Mouse (Mus musculus): ENCODE data around the gene Gm1043.

Gm1043 gene

DNA sequence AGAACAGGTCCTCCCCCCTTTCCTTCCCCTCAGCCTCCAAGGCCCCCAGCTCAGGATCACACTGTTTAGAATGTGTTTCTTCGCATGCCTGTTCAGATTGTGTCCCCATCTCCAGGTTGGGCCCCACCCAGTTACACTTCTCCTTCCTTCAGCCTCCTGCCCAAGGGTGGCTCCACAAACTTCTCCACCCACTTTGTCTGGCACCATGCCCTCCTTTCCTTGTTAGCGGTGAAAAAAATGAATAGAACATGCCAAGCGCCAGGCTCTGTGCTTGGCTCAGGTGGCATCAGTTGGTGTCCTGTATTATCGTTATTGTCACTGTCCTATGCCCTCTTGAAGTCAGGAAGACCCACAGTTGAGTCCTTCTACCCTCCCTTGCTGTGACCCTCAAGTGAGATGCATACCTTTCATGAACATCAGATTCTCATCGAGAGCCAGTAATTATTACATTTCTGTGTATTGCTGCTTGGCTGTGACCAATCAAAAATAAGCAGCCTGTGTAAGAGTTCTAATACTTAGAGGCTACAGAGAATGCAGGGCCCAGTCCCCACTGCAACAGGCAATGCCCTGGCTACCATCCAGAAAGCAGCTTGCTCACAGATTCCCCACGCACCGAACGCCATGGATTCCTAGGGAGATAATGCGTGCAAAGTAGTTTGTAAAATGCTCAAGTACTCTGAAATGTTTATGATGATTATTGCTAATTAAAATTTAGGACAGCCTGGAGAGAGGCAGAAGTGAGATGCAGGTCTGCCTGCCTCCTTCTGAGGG, 128.0 kb downstream of the Gm1043 start:
- DNase-seq: no peak

DNA sequence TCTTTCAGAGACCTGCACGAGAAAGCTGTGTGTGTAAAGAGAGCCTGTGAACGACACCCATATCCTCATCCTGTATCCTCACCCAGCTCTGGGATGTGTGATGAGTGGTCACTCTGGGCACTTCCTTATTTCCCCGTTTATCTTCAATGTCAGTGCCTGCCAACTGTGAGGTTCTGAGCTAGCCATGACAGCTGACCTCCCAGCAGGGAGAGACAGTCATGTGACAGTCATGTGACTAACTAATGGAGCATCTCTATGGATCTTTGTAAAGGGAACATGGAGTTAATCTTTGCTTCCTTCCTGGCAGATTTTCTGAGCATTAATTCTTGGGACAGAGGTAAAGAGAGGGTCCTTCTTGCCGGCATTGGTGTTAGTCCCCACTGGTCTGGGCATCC, 128.5 kb downstream of the Gm1043 start:
- no peak for DNase-seq

DNA sequence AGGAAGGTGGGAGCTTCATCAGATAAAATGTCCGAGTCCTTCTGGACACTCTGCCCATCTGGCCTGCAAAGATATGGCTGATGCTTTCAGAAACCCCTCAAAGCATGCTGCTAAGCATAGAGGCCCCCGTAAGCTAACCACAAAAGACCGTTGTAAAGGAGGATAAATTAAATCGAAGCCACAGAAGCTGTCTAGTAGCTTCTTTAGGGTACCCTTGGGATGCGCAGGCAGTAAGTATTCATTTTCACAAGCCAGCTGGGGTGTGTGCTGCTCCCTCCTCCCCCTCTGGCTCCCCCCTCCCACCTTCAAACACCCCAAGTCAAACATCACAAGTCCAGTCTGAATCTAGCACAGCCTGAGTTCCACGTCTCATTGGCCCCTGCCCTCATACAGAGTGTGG, 129.4 kb downstream of the Gm1043 start:
- no peak for DNase-seq

DNA sequence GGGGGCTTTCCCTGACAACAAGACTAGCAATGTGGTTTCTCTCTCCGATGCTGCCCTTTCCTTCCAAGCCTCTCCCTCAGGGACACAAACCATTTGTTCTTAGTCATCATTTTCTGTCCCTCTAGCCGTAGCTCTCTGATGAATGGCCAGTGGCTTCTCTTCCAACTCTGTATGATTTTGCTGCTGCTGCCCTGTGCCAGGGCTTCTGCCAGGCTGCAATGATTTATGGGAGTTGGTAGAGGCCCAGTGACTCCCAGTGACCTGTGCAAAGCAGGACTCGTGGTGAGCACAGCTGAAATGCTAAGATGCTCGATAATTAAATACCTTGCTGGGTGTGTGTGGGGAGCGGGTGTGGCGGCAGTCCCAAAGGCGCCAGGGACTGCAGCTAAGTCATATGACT, 130.1 kb downstream of the Gm1043 start:
- DNase-seq: no peak

DNA sequence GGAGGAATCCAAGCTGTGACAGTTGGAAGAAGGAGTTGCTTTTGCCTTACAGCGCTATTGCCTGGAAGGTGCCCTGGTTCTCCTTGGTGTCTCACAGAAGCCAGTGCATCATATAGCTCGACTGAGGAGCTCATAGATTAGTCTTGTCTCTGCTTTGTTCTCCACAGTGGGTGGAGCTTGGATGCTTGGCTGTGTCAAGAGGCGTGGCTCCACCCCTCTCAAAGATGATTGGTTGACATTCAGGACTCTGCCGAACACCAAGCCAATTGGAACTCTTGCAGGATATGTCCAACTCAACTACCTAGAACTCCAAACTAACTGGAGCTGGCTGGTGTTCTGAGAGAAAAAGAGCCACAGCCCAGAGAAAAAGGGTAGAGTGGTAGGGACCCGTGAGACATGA, 134.4 kb downstream of the Gm1043 start:
- DNase-seq: no peak

DNA sequence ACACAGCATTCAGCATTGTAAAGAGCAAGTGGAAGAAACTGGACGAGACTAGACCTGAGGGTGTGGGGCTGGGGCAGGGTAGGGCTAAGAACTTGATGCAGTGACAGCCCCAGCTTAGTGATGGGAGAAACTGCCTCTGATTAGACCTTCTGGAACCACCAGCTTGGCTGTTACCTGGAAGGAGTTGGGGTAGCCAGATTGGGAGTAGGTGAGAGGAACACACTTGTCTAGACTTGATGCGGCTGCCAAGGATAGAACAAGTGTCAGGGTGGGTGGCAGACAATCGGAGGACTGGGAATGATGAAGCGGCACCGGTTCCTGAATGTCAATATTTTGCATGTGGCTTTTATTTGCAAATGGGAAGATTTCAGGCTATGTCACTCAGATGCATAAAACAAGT, 135.4 kb downstream of the Gm1043 start:
- no peak for DNase-seq

DNA sequence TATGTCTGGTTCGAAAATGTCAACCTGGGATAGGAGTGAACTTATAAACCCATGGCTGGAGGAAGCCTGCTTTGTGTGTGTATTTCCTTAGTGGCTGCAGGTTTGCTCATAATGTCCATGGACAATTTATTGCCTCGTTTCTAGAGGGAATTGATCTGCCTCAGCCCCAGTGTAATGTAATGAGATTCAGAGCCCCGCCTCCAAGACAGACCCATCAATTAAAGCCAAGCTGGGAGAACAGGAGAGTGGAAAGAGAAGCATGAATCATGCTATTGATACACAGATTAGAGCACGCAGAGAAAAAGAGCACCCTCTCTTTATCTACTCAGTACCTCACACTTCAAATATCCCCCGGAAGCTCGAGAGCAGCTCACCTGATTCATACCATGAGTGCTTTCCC, 136.4 kb downstream of the Gm1043 start:
- DNase-seq: no peak

DNA sequence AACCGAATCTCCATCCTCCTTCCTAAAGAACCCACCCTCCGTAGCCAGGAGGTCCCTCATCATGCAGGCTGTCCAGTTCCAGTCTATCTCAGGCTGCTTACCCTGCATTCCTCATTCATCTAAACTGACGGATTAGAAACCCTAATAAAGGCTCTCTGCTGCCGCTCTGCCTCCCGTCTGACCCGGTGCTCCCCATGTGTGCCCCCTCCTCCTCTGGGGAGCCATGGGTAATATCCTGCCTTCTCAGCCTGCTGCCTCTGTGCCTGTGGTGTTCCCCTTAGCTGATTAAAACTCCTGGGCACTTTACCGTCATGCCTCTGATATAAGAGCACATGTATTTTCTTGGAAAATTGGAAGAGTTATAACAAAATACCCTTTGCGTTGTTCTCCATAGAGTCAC, 137.1 kb downstream of the Gm1043 start:
- DNase-seq: no peak

DNA sequence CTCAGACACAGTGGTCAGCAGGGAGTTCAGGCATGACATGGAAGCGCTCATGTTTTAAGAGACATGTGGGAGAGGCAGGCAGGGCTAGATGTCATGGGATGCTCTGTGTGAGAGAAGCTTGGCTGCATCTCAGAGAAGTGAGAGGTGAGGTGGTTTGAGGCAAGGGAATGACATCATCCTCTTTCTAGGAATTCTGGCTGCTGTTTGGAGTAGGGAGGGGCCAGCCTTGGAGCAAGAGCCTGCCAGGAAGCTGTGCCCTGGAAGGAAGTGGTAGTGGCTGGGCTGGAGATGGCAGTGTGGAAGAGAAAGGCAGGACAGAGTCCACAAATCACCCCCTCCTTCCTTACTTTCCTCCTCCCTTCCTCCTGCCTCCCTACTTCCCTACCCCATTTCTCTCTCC, 140.5 kb downstream of the Gm1043 start:
- DNase-seq: no peak

DNA sequence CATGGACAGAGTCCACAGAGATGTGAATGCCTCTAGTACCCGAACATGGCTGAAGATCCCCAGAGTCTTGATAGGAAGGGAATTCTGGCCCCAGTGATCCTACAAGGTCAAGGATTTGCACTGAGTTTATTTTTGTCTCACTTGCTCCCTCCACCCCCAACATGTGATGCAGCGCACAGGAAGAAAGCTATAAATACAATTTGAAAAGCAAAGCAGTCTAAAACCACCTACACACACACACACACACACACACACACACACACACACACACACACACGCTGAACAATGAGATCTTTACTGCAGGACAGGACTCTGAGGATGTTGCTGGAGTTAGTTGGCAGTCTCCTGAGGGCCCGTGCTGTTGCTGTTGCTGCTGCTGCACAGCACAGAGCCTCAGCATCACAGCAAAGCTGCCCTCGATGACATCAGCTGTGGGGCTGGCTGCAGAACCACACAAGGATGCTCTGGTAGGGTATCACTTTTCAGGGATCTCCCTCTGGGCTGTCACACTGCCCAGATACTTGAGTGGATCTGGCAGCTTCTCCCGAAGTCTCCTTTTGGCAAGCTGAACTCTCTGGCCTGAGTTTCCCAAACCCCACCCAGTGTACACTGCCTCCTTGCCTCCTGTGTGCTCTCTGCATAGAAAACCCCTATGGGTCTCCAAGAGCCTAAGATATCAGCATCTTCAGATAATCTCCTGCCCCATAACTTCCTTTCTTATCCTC, 142.9 kb downstream of the Gm1043 start:
- DNase-seq: no peak

DNA sequence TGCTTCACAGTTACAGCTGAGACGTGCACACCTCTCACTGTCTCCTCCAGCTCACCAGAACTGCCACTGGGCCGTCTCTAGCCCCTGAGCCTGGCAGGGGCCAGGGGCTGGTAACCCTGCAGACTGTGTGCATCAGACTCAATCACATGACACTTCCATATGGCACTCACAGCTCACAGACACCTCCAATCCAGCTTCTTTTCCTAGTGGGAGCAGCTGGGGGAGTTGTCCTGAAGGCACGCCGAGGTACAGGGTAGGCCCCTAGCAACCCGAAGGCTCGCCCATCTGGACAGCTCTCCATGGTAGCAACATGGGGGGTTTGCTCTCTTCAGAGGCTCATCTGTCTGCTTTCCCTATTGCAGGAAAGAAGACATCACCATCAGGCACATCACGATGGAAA, 143.7 kb downstream of the Gm1043 start:
- no peak for DNase-seq

DNA sequence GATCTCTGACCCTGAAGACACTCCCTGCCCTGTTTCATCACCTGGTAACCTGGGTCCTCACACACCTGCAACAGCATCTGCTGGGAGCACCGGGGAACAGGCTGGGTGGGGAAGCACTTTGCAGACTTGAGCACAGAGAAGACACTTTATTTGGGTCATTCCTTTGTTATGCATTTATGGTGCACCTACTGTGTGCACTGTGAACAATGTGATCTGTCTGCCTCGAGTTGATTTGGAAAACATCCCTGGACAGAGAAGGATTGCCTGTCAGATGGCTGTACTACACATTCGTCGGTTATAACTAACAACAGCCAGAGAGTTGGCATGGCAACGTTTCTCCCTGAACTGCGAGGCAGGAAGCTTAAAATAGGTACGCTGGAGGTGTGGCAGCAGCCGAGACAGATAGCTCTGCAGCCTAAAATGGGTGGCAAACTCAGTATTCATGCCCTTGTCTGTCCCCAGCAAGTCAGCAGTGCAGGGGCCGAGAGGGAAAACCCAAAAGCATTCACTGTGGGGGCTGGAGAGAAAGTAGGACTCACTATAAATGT, 147.9 kb downstream of the Gm1043 start:
- DNase-seq: no peak

DNA sequence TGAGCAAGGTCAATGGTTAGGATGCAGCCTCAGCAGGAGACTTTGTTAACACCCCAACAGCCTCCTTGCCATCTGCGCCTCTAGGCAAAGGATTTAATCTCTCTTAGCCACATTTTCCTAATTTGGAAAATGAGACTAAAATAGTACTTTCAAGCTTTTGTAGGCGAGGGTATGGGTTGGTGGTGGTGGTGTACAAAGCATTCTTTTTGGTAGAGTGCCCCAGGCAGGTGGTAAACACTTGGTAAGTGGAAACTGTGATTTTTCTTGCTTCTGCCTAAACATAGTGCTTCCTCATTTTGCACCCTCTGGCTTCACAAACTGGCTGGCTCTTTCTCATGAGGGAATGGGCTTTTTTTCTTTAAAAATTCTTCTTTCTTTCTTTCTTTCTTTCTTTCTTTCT, 153.5 kb downstream of the Gm1043 start:
- DNase-seq: no peak

DNA sequence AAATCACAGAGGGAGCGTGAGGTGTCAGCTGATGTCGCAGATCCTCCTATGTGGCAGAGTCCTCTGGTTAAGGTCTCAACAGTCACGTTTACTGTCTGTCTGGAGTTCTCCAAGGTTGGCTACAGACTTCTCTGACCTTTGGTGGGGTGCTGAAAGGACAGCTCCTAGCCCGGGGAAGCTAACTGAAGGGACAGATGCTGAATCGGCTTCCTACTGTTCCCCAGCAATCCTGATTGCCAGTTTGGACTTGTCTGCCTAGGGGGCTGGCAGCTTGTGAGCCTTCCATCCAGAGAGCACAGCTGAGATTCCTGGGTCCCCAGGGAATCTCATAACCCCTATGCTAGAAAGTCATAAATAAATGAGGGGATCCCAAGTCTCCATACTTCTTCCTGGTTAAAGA, 155.4 kb downstream of the Gm1043 start:
- no peak for DNase-seq

DNA sequence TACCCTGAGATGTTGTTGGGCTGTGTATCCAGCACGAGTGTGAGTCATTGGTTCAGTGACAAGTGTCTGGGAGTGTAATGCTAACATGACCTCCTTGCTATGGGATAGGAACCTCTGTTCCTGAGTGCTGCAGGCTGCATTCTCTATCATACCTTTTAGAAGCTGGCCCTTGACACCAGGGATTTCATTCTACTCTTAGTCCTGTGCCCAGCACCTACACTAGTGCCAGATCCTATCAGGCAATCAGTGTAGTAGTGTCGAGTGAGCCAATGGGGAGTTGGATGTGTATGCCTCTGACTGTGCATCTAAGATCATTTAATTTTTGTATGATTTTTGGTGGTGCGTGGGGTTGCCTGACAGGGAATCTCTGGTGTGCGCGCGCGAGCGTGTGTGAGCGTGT, 156.1 kb downstream of the Gm1043 start:
- no peak for DNase-seq

DNA sequence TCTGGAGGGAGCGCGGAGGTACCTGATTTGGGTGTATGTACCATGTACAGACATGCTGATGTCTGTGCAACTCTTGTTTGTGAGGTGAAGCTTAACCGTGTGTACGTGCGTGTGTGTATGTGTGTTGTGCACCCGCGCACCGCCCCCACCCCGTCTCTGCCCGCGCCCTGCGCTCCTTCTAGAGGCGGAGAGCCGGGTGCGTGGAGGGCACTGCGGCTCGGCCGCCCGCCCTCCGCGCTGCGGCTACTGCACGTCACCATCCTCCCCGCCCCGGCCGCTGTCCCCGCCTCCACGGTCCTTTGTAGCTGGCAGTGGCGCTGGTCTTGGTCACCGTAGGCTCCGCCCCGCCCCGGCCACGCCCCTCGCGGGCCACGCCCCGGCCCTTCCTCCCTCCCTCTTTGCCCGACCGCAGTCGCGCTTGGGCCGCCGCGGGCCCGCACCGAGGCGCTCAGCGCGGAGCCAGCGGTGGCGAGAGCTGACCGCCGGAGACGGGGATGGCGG, 156.5 kb downstream of the Gm1043 start, which contains the start of gene Crmp1:
Gene Crmp1, plus strand, starts transcription at position 290 of the 501 bp plus-strand sequence.
- no peak for DNase-seq

DNA sequence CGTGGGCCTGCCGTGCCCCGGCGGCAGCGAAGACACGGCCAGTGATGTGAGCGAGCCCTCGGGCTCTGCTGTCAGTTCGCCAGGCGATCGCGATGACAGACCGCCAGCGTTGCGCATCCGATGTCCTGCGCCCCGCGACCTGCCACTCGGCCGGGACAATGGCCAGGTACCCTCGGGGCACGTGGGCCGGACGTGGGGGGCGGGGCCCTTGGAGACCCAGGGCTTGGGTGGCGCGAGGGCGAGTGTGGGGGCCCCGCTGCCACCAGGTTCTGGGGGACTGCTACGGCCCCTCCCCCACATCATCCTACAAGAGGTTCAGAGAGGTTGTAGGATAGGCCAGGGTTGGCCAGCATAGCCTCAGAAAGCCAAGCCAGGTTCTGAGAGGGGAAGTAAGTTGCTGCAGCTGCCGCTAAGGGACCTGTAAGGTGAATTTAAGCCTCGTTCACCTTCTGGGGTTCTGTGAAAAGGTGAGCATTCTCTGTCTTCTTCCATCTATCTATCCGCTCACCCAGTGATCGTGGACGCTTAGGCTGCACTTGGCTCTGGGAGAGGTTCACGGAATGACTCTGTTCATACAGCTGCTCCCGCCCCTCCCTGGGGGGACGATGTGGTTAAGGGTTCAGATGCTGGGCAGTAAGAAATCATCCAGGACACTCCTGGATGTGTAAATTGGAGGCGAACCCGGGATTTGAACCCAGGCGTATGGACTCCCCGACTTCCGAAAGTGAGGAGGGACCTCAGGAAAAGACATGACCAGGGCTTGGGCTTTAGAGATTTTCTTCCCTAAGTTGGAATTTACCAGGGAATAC, 157.4 kb downstream of the Gm1043 start:
- no peak for DNase-seq

DNA sequence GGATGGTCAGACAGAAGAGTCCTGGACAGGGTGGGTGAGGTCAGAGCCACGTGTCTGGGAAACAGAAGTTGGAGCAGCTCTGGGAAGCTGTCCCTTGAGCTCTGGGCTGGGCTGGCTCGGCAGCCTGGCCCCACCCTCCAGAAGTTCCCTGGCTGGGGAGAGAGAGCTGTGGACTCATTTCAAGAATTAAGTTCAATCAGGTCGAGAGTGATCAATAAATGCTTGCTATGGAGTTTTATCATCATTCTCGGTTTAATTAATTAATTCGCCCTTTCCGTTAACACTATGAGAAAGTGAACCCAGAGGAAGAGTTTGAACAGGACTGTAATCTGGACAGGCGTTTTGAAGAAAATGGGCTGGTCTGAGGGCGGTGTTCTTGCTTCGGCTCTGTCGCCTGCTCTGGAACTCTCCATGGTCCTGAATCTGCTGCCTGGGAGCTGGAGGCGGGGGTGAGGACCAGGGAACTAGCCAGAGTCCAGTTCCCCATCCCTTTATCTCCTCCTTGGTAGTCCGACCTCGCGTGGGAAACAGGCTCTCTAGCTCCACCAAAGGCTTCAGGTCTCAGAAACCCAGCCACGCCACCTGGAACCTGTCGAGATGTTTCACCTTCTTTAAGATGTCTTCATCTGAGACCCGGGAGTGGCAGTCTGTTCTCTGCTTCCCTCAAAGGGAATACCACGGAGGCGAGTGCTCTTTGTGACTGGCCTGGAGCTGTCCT, 158.2 kb downstream of the Gm1043 start:
- peak; percentile 53 for DNase-seq

DNA sequence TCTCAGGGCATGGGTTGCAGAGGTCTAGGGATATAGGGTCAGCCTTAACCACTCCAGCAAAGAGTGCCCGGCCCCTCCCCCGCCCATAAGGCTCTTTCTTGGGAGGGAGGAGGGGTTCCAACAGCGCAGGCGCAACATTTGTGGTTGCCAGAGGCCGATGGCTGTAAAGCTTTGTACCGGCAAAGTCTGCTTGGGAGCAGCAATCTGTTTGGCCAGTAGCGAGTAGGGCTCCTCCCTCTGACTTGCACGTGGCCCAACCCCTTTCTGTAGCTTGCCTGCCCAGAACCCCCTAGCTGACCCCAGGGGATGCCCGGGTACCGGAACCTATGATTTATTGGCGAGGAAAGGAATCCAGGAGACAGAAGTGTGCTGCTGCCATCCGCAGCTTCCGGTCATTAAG, 159.0 kb downstream of the Gm1043 start:
- no peak for DNase-seq

DNA sequence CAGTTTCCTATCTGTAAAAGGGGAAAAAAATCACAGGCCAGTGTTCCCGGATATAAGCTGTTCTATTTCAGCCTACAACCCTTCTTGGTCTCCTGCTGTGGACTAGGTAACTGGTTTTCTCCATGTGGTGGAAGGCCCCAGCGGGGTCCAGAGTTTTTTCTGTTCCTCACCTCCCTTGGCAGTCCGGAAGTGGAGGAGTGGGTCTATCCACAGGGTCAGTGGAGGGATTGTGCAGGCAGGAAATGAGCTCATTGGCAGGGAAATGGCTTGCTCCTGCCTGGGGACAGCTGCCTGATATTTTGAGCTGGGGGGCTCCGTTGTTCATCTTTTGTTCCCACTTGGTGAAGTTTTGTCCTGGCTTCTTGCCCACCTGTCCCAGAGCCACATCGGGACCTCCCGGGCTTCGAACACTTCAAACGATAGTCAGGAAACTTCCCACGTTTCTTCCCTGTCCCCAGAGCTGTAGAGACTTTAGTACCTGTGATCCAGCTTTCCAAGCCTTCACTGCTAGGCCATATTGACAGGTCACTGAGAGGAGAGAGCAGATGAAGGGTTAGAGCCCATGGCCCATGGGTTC, 159.6 kb downstream of the Gm1043 start:
- no peak for DNase-seq

DNA sequence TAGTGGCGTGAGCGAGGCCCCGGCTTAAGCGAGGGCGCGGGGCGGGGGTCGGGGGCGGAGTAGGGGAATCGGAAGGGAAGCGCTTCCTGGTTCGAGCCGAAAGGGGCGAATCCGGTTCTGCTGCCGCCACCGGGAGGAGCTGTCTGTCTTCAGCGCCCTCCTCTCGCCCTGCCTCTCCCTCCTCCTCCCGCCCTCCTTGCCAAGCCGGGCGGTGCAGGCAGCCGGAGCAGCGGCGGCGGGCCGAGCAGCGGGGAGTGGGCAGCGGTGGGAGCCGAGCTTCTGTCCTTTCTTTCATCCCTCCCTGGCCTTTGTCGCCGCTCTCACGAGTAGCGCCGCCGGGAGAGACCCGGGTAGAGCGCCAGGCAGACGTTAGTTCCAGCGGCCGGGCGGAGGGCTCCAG, 160.5 kb downstream of the Gm1043 start:
- DNase-seq: no peak

All from kidney, adult 18-20 months (tissue).